ENCODE assay signal across 9 mouse cellular contexts in the genomic region with DNA sequence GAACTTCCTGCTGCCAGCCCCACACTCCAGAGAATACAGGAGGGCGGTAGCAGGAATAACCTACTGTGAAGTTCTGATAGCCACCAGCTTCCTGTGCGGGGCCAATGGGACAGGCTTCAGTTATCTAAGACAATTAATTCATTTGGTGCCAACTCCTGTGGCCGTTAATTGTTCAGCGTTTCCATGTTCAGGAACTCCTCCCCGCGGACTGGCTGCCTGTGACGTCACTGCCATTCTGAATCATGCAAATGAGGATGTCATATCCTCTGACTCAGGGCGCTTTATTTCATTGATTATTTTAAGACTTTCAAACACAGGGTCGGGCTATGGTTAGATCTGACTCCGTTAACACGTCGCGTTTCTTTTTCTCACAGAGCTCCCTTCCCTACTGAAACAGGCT.
DNase-seq lines count a peak whose midpoint lies in the region; ATAC-seq and TF ChIP-seq lines count a peak whose summit lies in the region.
"Had no signal": no experiment of that assay in that cellular context is flagged by ENCODE, and none has a peak within 500 bp of the region (broad histone marks: within the 10 kb centered on the region; RNA-seq: fewer than 3 reads in every experiment).

No protein-coding gene starts in this region.

- no peaks in the 10 kb centered on the region for H3K36me3 ChIP-seq in testis, adult 2 months (ENCODE audit: control insufficient read depth, insufficient read depth, low read length)
- no peaks in the 10 kb centered on the region for H3K36me3 ChIP-seq in hindbrain, postnatal 0 days (ENCODE audit: insufficient read depth, low read length)
- H3K36me3 ChIP-seq in limb, embryonic 15.5 days: no peaks in the 10 kb centered on the region
- H3K36me3 ChIP-seq: embryonic facial prominence, embryonic 12.5 days had no signal

- H3K27ac ChIP-seq in testis, adult 2 months (ENCODE audit: control insufficient read depth, insufficient read depth, low read depth, low read length): peak overlapping the region; percentile 37; the same call in 1 of the 2 replicates
- H3K27ac ChIP-seq in hindbrain, postnatal 0 days: no peak overlapping the region
- H3K27ac ChIP-seq in limb, embryonic 15.5 days: peak overlapping the region; percentile 38; the same call in 1 of the 2 replicates
- no peak overlapping the region for H3K27ac ChIP-seq in olfactory bulb, adult 2 months (ENCODE audit: insufficient read depth, low read depth, low read length)
- H3K27ac ChIP-seq: embryonic facial prominence, embryonic 12.5 days had no signal

- no peaks in the 10 kb centered on the region for H3K27me3 ChIP-seq in testis, adult 2 months (ENCODE audit: control insufficient read depth, insufficient read depth, low read length)
- H3K27me3 ChIP-seq in hindbrain, postnatal 0 days (ENCODE audit: insufficient read depth, low read length): no peaks in the 10 kb centered on the region
- no peaks in the 10 kb centered on the region for H3K27me3 ChIP-seq in limb, embryonic 15.5 days
- H3K27me3 ChIP-seq: embryonic facial prominence, embryonic 12.5 days had no signal

- ATAC-seq in hindbrain, postnatal 0 days: peak; percentile 70
- ATAC-seq in limb, embryonic 15.5 days (ENCODE audit: insufficient number of reproducible peaks, low FRiP score, low TSS enrichment, low read depth): no peak

- peak overlapping the region; percentile 38 for H3K4me2 ChIP-seq in hindbrain, postnatal 0 days (ENCODE audit: low read depth, low read length)
- H3K4me2 ChIP-seq in limb, embryonic 15.5 days: peak overlapping the region; percentile 12; the same call in 1 of the 2 replicates
- H3K4me2 ChIP-seq: embryonic facial prominence, embryonic 12.5 days had no signal

- peak; percentile 49; the same call in 1 of the 2 replicates for TF ChIP-seq POLR2A in testis, adult 2 months (IDR thresholded peaks at IDR 0.05; ENCODE audit: control insufficient read depth, low read depth, low read length)
- no peak for TF ChIP-seq POLR2A in olfactory bulb, adult 2 months (IDR thresholded peaks at IDR 0.05; ENCODE audit: insufficient read depth, low read depth, low read length)

- peak overlapping the region; percentile 85 for H3K4me3 ChIP-seq in testis, adult 2 months (ENCODE audit: control insufficient read depth, low read depth, low read length)
- peak overlapping the region; percentile 1; the same call in 1 of the 2 replicates for H3K4me3 ChIP-seq in hindbrain, postnatal 0 days (ENCODE audit: low read length)
- no peak overlapping the region for H3K4me3 ChIP-seq in limb, embryonic 15.5 days
- H3K4me3 ChIP-seq in olfactory bulb, adult 2 months (ENCODE audit: insufficient read depth, low read depth, low read length): peak overlapping the region; percentile 38
- H3K4me3 ChIP-seq: embryonic facial prominence, embryonic 12.5 days had no signal

- peaks cover 2% of the 10 kb centered on the region for H3K4me1 ChIP-seq in testis, adult 2 months (ENCODE audit: control insufficient read depth, insufficient read depth, low read length)
- H3K4me1 ChIP-seq in hindbrain, postnatal 0 days (ENCODE audit: insufficient read depth, low read length): no peaks in the 10 kb centered on the region
- no peaks in the 10 kb centered on the region for H3K4me1 ChIP-seq in limb, embryonic 15.5 days
- no peaks in the 10 kb centered on the region for H3K4me1 ChIP-seq in olfactory bulb, adult 2 months (ENCODE audit: control insufficient read depth, insufficient read depth, low read length)
- H3K4me1 ChIP-seq: embryonic facial prominence, embryonic 12.5 days had no signal

- WGBS in hindbrain, postnatal 0 days: 53% methylated on average over 13 of the region's 13 CpGs
- 70% methylated on average over 13 of the region's 13 CpGs for WGBS in limb, embryonic 15.5 days
- 16% methylated on average over 13 of the region's 13 CpGs for WGBS in olfactory bulb, adult 2 months

- TF ChIP-seq CTCF in testis, adult 2 months (IDR thresholded peaks at IDR 0.05; ENCODE audit: control insufficient read depth, insufficient read depth, insufficient replicate concordance, low read depth, low read length): no peak
- no peak for TF ChIP-seq CTCF in hindbrain, postnatal 0 days (IDR thresholded peaks at IDR 0.05; ENCODE audit: low read depth)
- no peak for TF ChIP-seq CTCF in olfactory bulb, adult 2 months (IDR thresholded peaks at IDR 0.05; ENCODE audit: insufficient read depth, low read depth, low read length)

- DNase-seq in adrenal gland, adult 2 months: peak; percentile 12
- DNase-seq in adrenal gland, adult 18-20 months (ENCODE audit: low spot score in 2 of 2): no peak
- no peak for DNase-seq in testis, postnatal 10 days (ENCODE audit: low spot score)
- DNase-seq in hindbrain, postnatal 0 days (ENCODE audit: low spot score): peak; percentile 60
- no peak for DNase-seq in MN1 (ENCODE audit: low spot score)

- H3K9ac ChIP-seq in hindbrain, postnatal 0 days (replicated peaks; ENCODE audit: low read length): no peak overlapping the region
- no peak overlapping the region for H3K9ac ChIP-seq in limb, embryonic 15.5 days
- H3K9ac ChIP-seq: embryonic facial prominence, embryonic 12.5 days had no signal

- no peaks in the 10 kb centered on the region for H3K9me3 ChIP-seq in hindbrain, postnatal 0 days (ENCODE audit: low read length)
- H3K9me3 ChIP-seq in limb, embryonic 15.5 days: no peaks in the 10 kb centered on the region
- H3K9me3 ChIP-seq: embryonic facial prominence, embryonic 12.5 days had no signal

Comparison
In these comparisons a context has a peak if more than half of its experiments do, and no peak if none do; other contexts are left out.
1. DNase-seq: peak in adrenal gland, adult 2 months (single experiment) and hindbrain, postnatal 0 days (single experiment); none in adrenal gland, adult 18-20 months (0 of 2), testis, postnatal 10 days (single experiment) and MN1 (single experiment).
2. H3K27ac ChIP-seq: peak in testis, adult 2 months (single experiment) and limb, embryonic 15.5 days (single experiment); none in hindbrain, postnatal 0 days (single experiment) and olfactory bulb, adult 2 months (single experiment).